Mouse (Mus musculus) embryonic facial prominence, embryonic 10.5 days (tissue): ENCODE measurements around the gene Actl10. TPM values are rescaled to one million over a fixed set of nuclear protein-coding genes. Genes with fewer than 3 reads are reported as not detected.
A peak's percentile ranks its signal among the peaks of the same experiment; 100 is the strongest.

Experiments used
- DNase-seq: peaks from one replicate; pipeline ENCODE4 v3.0.0-alpha.2; 2017; ENCODE audit warnings: low spot score
- H3K27ac ChIP-seq: fragments of 300-500 bp; sonication (generic); replicated peaks from 2 replicates; pipeline ENCODE4 v1.5.1; 2016; ENCODE audit warnings: mild to moderate bottlenecking
- H3K27me3 ChIP-seq: fragments of 300-500 bp; sonication (generic); replicated peaks from 2 replicates; pipeline ENCODE4 v1.6.1; 2016; ENCODE audit warnings: low read depth, mild to moderate bottlenecking; ENCODE audit not compliant: poor library complexity, severe bottlenecking
- H3K36me3 ChIP-seq: fragments of 300-500 bp; sonication (generic); replicated peaks from 2 replicates; pipeline ENCODE4 v1.6.1; 2016; ENCODE audit warnings: mild to moderate bottlenecking, moderate library complexity
- H3K4me1 ChIP-seq: fragments of 300-500 bp; sonication (generic); 2 replicates; pipeline ENCODE4 v1.6.1; 2016
- H3K4me3 ChIP-seq: fragments of 300-500 bp; sonication (generic); 2 replicates; pipeline ENCODE4 v1.5.1; 2016; ENCODE audit warnings: mild to moderate bottlenecking, moderate library complexity
- H3K9me3 ChIP-seq: fragments of 300-500 bp; sonication (generic); 2 replicates; pipeline ENCODE4 v1.6.1; 2016; ENCODE audit warnings: mild to moderate bottlenecking
- WGBS: fragments of 180-500 bp; shearing (Covaris S2); methylation state at CpG from one replicate; pipeline ENCODE4 v1.1.7; 2016; 5-methylcytosine and 5-hydroxymethylcytosine counted together
- polyA plus RNA-seq: library from polyadenylated mRNA; unstranded; fragments of >200 nt; fragmentation: Nextera tagmentation; extraction: Ambion mirVana; gene quantifications from 2 replicates; pipeline ENCODE4 v1.2.1, GENCODE M21; 2016

The Actl10 gene
- 0.19 and 0.33 TPM in 2 replicates for polyA plus RNA-seq

- H3K4me1 ChIP-seq, result peaks cover 32% of the 10 kb centered on the region
- peak within 1 kb of the TSS; percentile 26 for H3K27ac ChIP-seq
- peak within 1 kb of the TSS; percentile 36 for H3K4me3 ChIP-seq
- peaks cover 53% of the 10 kb centered on the region for H3K27me3 ChIP-seq
- 77% methylated on average over 4 of the region's 4 CpGs for WGBS
- H3K9me3 ChIP-seq, result no peaks in the 10 kb centered on the region
- DNase-seq, result no peak
- H3K36me3 ChIP-seq, result no peaks in the 10 kb centered on the region
Measured at GRCm38 (mm10) chr2:154551476-154551875, at the start of gene Actl10. Gene Actl10, plus strand, starts transcription at chr2:154551776.

- no peaks in the 10 kb centered on the region for H3K9me3 ChIP-seq
- no peaks in the 10 kb centered on the region for H3K4me1 ChIP-seq
- H3K27me3 ChIP-seq, result no peaks in the 10 kb centered on the region
- no peak overlapping the region for H3K4me3 ChIP-seq
- H3K27ac ChIP-seq, result no peak overlapping the region
- WGBS, result 80% methylated on average over 2 of the region's 2 CpGs
- no peak for DNase-seq
- H3K36me3 ChIP-seq, result peaks cover 94% of the 10 kb centered on the region
Measured at GRCm38 (mm10) chr2:154507076-154507475, 44.5 kb upstream of the Actl10 start.

- Histone ChIP-seq H3K4me1 (no peaks in the 10 kb centered on the region), H3K27ac (no peak overlapping the region), H3K36me3 (peaks cover 97% of the 10 kb centered on the region), H3K9me3 (no peaks in the 10 kb centered on the region), H3K27me3 (no peaks in the 10 kb centered on the region), H3K4me3 (no peak overlapping the region)
- WGBS, result 83% methylated on average over 9 of the region's 9 CpGs
- no peak for DNase-seq
Measured at GRCm38 (mm10) chr2:154507566-154508283, 43.9 kb upstream of the Actl10 start.

GRCm38 (mm10) chr2:154508450-154508849, 43.1 kb upstream of the Actl10 start:
- Histone ChIP-seq H3K27ac (no peak overlapping the region), H3K27me3 (no peaks in the 10 kb centered on the region), H3K9me3 (no peaks in the 10 kb centered on the region), H3K4me1 (no peaks in the 10 kb centered on the region), H3K36me3 (peaks cover 96% of the 10 kb centered on the region), H3K4me3 (no peak overlapping the region)
- DNase-seq, result no peak
- 92% methylated on average over 4 of the region's 4 CpGs for whole genome bisulfite sequencing

- Histone ChIP-seq H3K36me3 (peaks cover 87% of the 10 kb centered on the region), H3K9me3 (no peaks in the 10 kb centered on the region), H3K27ac (no peak overlapping the region), H3K4me1 (no peaks in the 10 kb centered on the region), H3K4me3 (no peak overlapping the region), H3K27me3 (no peaks in the 10 kb centered on the region)
- WGBS, result 90% methylated on average over 3 of the region's 3 CpGs
- no peak for DNase-seq
Measured at GRCm38 (mm10) chr2:154510141-154510540, 41.4 kb upstream of the Actl10 start.

- no peaks in the 10 kb centered on the region for H3K9me3 ChIP-seq
- DNase-seq, result no peak
- H3K4me3 ChIP-seq, result no peak overlapping the region
- H3K27me3 ChIP-seq, result no peaks in the 10 kb centered on the region
- 86% methylated on average over 3 of the region's 3 CpGs for WGBS
- H3K4me1 ChIP-seq, result no peaks in the 10 kb centered on the region
- H3K36me3 ChIP-seq, result peaks cover 81% of the 10 kb centered on the region
- no peak overlapping the region for H3K27ac ChIP-seq
Measured at GRCm38 (mm10) chr2:154516944-154517343, 34.6 kb upstream of the Actl10 start.

- H3K27ac ChIP-seq, result no peak overlapping the region
- WGBS, result 90% methylated on average over 5 of the region's 5 CpGs
- H3K4me3 ChIP-seq, result no peak overlapping the region
- no peaks in the 10 kb centered on the region for H3K4me1 ChIP-seq
- no peak for DNase-seq
- peaks cover 81% of the 10 kb centered on the region for H3K36me3 ChIP-seq
- H3K27me3 ChIP-seq, result no peaks in the 10 kb centered on the region
- H3K9me3 ChIP-seq, result no peaks in the 10 kb centered on the region
Measured at GRCm38 (mm10) chr2:154517424-154517823, 34.2 kb upstream of the Actl10 start.

- no peaks in the 10 kb centered on the region for H3K9me3 ChIP-seq
- H3K27me3 ChIP-seq, result no peaks in the 10 kb centered on the region
- H3K27ac ChIP-seq, result no peak overlapping the region
- no peaks in the 10 kb centered on the region for H3K4me1 ChIP-seq
- H3K36me3 ChIP-seq, result peaks cover 93% of the 10 kb centered on the region
- DNase-seq, result no peak
- H3K4me3 ChIP-seq, result no peak overlapping the region
Measured at GRCm38 (mm10) chr2:154521449-154521848, 30.1 kb upstream of the Actl10 start.

GRCm38 (mm10) chr2:154522334-154522733, 29.2 kb upstream of the Actl10 start:
- 91% methylated on average over 5 of the region's 5 CpGs for WGBS
- no peak overlapping the region for H3K27ac ChIP-seq
- H3K4me3 ChIP-seq, result no peak overlapping the region
- peaks cover 93% of the 10 kb centered on the region for H3K36me3 ChIP-seq
- no peaks in the 10 kb centered on the region for H3K4me1 ChIP-seq
- no peak for DNase-seq
- no peaks in the 10 kb centered on the region for H3K9me3 ChIP-seq
- H3K27me3 ChIP-seq, result no peaks in the 10 kb centered on the region

GRCm38 (mm10) chr2:154525285-154525684, 26.3 kb upstream of the Actl10 start:
- Histone ChIP-seq H3K4me1 (no peaks in the 10 kb centered on the region), H3K27ac (no peak overlapping the region), H3K27me3 (no peaks in the 10 kb centered on the region), H3K4me3 (no peak overlapping the region), H3K36me3 (peaks cover 93% of the 10 kb centered on the region), H3K9me3 (no peaks in the 10 kb centered on the region)
- WGBS, result 92% methylated on average over 2 of the region's 2 CpGs
- no peak for DNase-seq

- Histone ChIP-seq H3K9me3 (no peaks in the 10 kb centered on the region), H3K4me3 (no peak overlapping the region), H3K27ac (no peak overlapping the region), H3K4me1 (no peaks in the 10 kb centered on the region), H3K27me3 (no peaks in the 10 kb centered on the region), H3K36me3 (peaks cover 94% of the 10 kb centered on the region)
- 91% methylated on average over 3 of the region's 3 CpGs for WGBS
- DNase-seq, result no peak
Measured at GRCm38 (mm10) chr2:154526531-154526930, 25.0 kb upstream of the Actl10 start.

GRCm38 (mm10) chr2:154532888-154533287, 18.7 kb upstream of the Actl10 start:
- peaks cover 94% of the 10 kb centered on the region for H3K36me3 ChIP-seq
- WGBS, result 71% methylated on average over 3 of the region's 3 CpGs
- no peak for DNase-seq
- H3K9me3 ChIP-seq, result no peaks in the 10 kb centered on the region
- no peak overlapping the region for H3K4me3 ChIP-seq
- H3K27me3 ChIP-seq, result no peaks in the 10 kb centered on the region
- H3K4me1 ChIP-seq, result no peaks in the 10 kb centered on the region
- no peak overlapping the region for H3K27ac ChIP-seq

- no peak overlapping the region for H3K27ac ChIP-seq
- DNase-seq, result no peak
- no peaks in the 10 kb centered on the region for H3K9me3 ChIP-seq
- no peaks in the 10 kb centered on the region for H3K27me3 ChIP-seq
- H3K4me1 ChIP-seq, result no peaks in the 10 kb centered on the region
- 95% methylated on average over 12 of the region's 12 CpGs for WGBS
- peaks cover 95% of the 10 kb centered on the region for H3K36me3 ChIP-seq
- no peak overlapping the region for H3K4me3 ChIP-seq
Measured at GRCm38 (mm10) chr2:154534704-154535270, 16.8 kb upstream of the Actl10 start.
